ENCODE assay signal across 18 mouse cellular contexts in genomic region chr5:148510265-148510664, GRCm38 (mm10).
"Had no signal": no experiment of that assay in that cellular context is flagged by ENCODE, and none has a peak within 500 bp of the region (broad histone marks: within the 10 kb centered on the region; RNA-seq: fewer than 3 reads in every experiment).

No protein-coding gene starts in this region.

- H3K27me3 ChIP-seq: liver, embryonic 15.5 days; neural tube, embryonic 12.5 days; neural tube, embryonic 15.5 days had no signal

- H3K4me1 ChIP-seq: neural tube, embryonic 12.5 days had no signal

- H3K4me2 ChIP-seq: liver, embryonic 15.5 days; lung, embryonic 14.5 days; midbrain, embryonic 11.5 days; neural tube, embryonic 12.5 days; neural tube, embryonic 15.5 days had no signal

- H3K27ac ChIP-seq: kidney, postnatal 0 days; neural tube, embryonic 12.5 days; neural tube, embryonic 15.5 days had no signal

- H3K9me3 ChIP-seq: liver, embryonic 15.5 days; neural tube, embryonic 12.5 days; neural tube, embryonic 15.5 days had no signal

- DNase-seq: kidney, adult 2 months; kidney, postnatal 36 days; layer of hippocampus, postnatal 36 days; lung, embryonic 14.5 days; midbrain, embryonic 14.5 days; right cerebral cortex, adult 18-20 months; right cerebral cortex, postnatal 14 days; right cerebral cortex, postnatal 4 days; thymus, adult 18-20 months; thymus, postnatal 36 days had no signal

- H3K4me3 ChIP-seq: left cerebral cortex, adult 2 months; liver, embryonic 15.5 days; neural tube, embryonic 12.5 days; neural tube, embryonic 15.5 days had no signal

- ATAC-seq: intestine, embryonic 16.5 days; lung, postnatal 0 days had no signal

- H3K9ac ChIP-seq: liver, embryonic 15.5 days; lung, embryonic 14.5 days; neural tube, embryonic 12.5 days; neural tube, embryonic 15.5 days had no signal
